Mouse (Mus musculus) cerebellum, adult 2 months (tissue): ENCODE measurements around the gene Alyref.

ENCODE experiments used
- CTCF ChIP-seq: fragments of 200-500 bp; IDR thresholded peaks from 2 replicates; pipeline ENCODE4 v1.5.1; 2011; ENCODE audit warnings: low read depth, mild to moderate bottlenecking, control low read depth, low read length, moderate library complexity, borderline replicate concordance; ENCODE audit not compliant: insufficient read depth
- POLR2A ChIP-seq: fragments of 200-500 bp; IDR thresholded peaks from 2 replicates; pipeline ENCODE4 v1.6.1; 2011; ENCODE audit warnings: low read length, control low read depth, borderline replicate concordance; ENCODE audit not compliant: insufficient read depth

- TF ChIP-seq CTCF, result no peak
- no peak for TF ChIP-seq POLR2A
Measured at GRCm38 (mm10) chr11:120630401-120630871, 32.3 kb upstream of the Alyref start.
